Mouse (Mus musculus) midbrain, postnatal 0 days (tissue): ENCODE data around the gene Fam117b. TPM values are rescaled to one million over a fixed set of nuclear protein-coding genes. Genes with fewer than 3 reads are reported as not detected.

Source experiments
- ATAC-seq: fragments of 200-750 bp; cut with Nextera tagmentation; 2 replicates; pipeline ENCODE4 v1.8.0; 2017; ENCODE audit warnings: moderate number of reproducible peaks, mild to moderate bottlenecking, moderate TSS enrichment, moderate library complexity; ENCODE audit not compliant: low FRiP score
- DNase-seq: peaks from one replicate; pipeline ENCODE4 v3.0.0-alpha.2; 2015; ENCODE audit warnings: low spot score
- H3K27ac ChIP-seq: fragments of 300-500 bp; sonication (generic); 2 replicates; pipeline ENCODE4 v1.5.1; 2014; ENCODE audit warnings: low read depth, mild to moderate bottlenecking, low read length, mixed read lengths
- H3K27me3 ChIP-seq: fragments of 300-500 bp; sonication (generic); 2 replicates; pipeline ENCODE4 v1.6.1; 2014; ENCODE audit warnings: low read length, control low read depth, mixed read lengths; ENCODE audit not compliant: insufficient read depth
- H3K36me3 ChIP-seq: fragments of 300-500 bp; sonication (generic); 2 replicates; pipeline ENCODE4 v1.6.1; 2014; ENCODE audit warnings: low read length, control low read depth, mixed read lengths; ENCODE audit not compliant: insufficient read depth
- H3K4me1 ChIP-seq: fragments of 300-500 bp; sonication (generic); 2 replicates; pipeline ENCODE4 v1.6.1; 2014; ENCODE audit warnings: mild to moderate bottlenecking, control low read depth, antibody characterized with exemption, low read length, mixed read lengths; ENCODE audit not compliant: insufficient read depth
- H3K4me2 ChIP-seq: fragments of 300-500 bp; sonication (generic); 2 replicates; pipeline ENCODE4 v1.6.1; 2014; ENCODE audit warnings: low read depth, mild to moderate bottlenecking, low read length, mixed read lengths; ENCODE audit not compliant: poor library complexity, severe bottlenecking
- H3K4me3 ChIP-seq: fragments of 300-500 bp; sonication (generic); 2 replicates; pipeline ENCODE4 v1.5.1; 2014; ENCODE audit warnings: low read depth, mild to moderate bottlenecking, low read length, moderate library complexity
- H3K9ac ChIP-seq: fragments of 300-500 bp; sonication (generic); replicated peaks from 2 replicates; pipeline ENCODE4 v1.6.1; 2014; ENCODE audit warnings: mild to moderate bottlenecking, low read length, moderate library complexity, mixed read lengths; ENCODE audit not compliant: poor library complexity, severe bottlenecking
- H3K9me3 ChIP-seq: fragments of 300-500 bp; sonication (generic); 2 replicates; pipeline ENCODE4 v1.6.1; 2016; ENCODE audit warnings: low read length, control low read depth
- CTCF ChIP-seq: IDR thresholded peaks from 2 replicates; pipeline ENCODE4 v1.5.1; 2016; ENCODE audit warnings: antibody characterized with exemption, mild to moderate bottlenecking
- WGBS: fragments of 180-500 bp; shearing (Covaris S2); extraction: QIAGEN DNeasy Blood & Tissue Kit; methylation state at CpG from one replicate; pipeline ENCODE4 v1.1.7; 2014; 5-methylcytosine and 5-hydroxymethylcytosine counted together
- polyA plus RNA-seq: library from polyadenylated mRNA; unstranded; fragments of >200 nt; fragmentation: Nextera tagmentation; extraction: Ambion mirVana; gene quantifications from 2 replicates; pipeline ENCODE4 v1.2.1, GENCODE M21; 2015
- total RNA-seq: library from RNA; depleted of rRNA; stranded (reverse); fragments of >200 nt; gene quantifications from 2 replicates; pipeline ENCODE4 v1.2.3, GENCODE M21; 2014

The Fam117b gene
- total and polyA plus RNA-seq, 2 experiments from 2014 or later: 43.7 to 74.0 TPM

GRCm38 (mm10) chr1:59907700-59908099 lies 5.1 kb upstream of the Fam117b start:
- no peaks in the 10 kb centered on the region for H3K4me1 ChIP-seq
- no peaks in the 10 kb centered on the region for H3K9me3 ChIP-seq
- 33% methylated on average over 2 of the region's 2 CpGs for WGBS
- no peaks in the 10 kb centered on the region for H3K27me3 ChIP-seq
- ATAC-seq (no peak), DNase-seq (no peak)
- H3K9ac ChIP-seq: no peak overlapping the region
- no peaks in the 10 kb centered on the region for H3K36me3 ChIP-seq
- no peak for TF ChIP-seq CTCF
- no peak overlapping the region for H3K4me2 ChIP-seq
- no peak overlapping the region for H3K27ac ChIP-seq
- H3K4me3 ChIP-seq: no peak overlapping the region

GRCm38 (mm10) chr1:59910941-59911340 lies 1.9 kb upstream of the Fam117b start:
- ATAC-seq (no peak), DNase-seq (no peak)
- Histone ChIP-seq H3K27me3 (no peaks in the 10 kb centered on the region), H3K4me2 (no peak overlapping the region), H3K9me3 (no peaks in the 10 kb centered on the region), H3K4me1 (peaks cover 9% of the 10 kb centered on the region; the same call in 1 of the 2 replicates), H3K27ac (no peak overlapping the region), H3K9ac (no peak overlapping the region), H3K36me3 (no peaks in the 10 kb centered on the region), H3K4me3 (no peak overlapping the region)
- no peak for TF ChIP-seq CTCF
- WGBS: 84% methylated on average over 1 of the region's 1 CpGs

- Histone ChIP-seq H3K36me3 (no peaks in the 10 kb centered on the region), H3K4me2 (peak overlapping the region; percentile 67), H3K9me3 (no peaks in the 10 kb centered on the region), H3K9ac (peak overlapping the region; percentile 100), H3K27me3 (no peaks in the 10 kb centered on the region), H3K27ac (peak overlapping the region; percentile 100), H3K4me1 (peaks cover 12% of the 10 kb centered on the region; the same call in 1 of the 2 replicates), H3K4me3 (peak overlapping the region; percentile 98)
- TF ChIP-seq CTCF: no peak; the same call in 1 of the 2 replicates
- ATAC-seq: peak; percentile 86
- under 1% methylated on average over 72 of the region's 98 CpGs for WGBS
- peak; percentile 63 for DNase-seq
These were observed 526 bp downstream of the Fam117b start for GRCm38 (mm10) chr1:59913195-59913868.

- WGBS: 3% methylated on average over 12 of the region's 12 CpGs
- ATAC-seq: no peak
- H3K27me3 ChIP-seq: no peaks in the 10 kb centered on the region
- peak overlapping the region; percentile 100 for H3K27ac ChIP-seq
- H3K4me1 ChIP-seq: peaks cover 12% of the 10 kb centered on the region; the same call in 1 of the 2 replicates
- no peaks in the 10 kb centered on the region for H3K9me3 ChIP-seq
- H3K4me2 ChIP-seq: peak overlapping the region; percentile 67
- DNase-seq: peak; percentile 53
- H3K36me3 ChIP-seq: no peaks in the 10 kb centered on the region
- H3K9ac ChIP-seq: peak overlapping the region; percentile 100
- TF ChIP-seq CTCF: no peak
- H3K4me3 ChIP-seq: peak overlapping the region; percentile 98
These were observed 1.0 kb downstream of the Fam117b start for GRCm38 (mm10) chr1:59913869-59914225.

- H3K27ac ChIP-seq: no peak overlapping the region
- H3K9ac ChIP-seq: peak overlapping the region; percentile 100; the same call in 1 of the 2 replicates
- no peaks in the 10 kb centered on the region for H3K27me3 ChIP-seq
- peaks cover 12% of the 10 kb centered on the region; the same call in 1 of the 2 replicates for H3K4me1 ChIP-seq
- no peak for TF ChIP-seq CTCF
- peak overlapping the region; percentile 98; the same call in 1 of the 2 replicates for H3K4me3 ChIP-seq
- ATAC-seq: no peak
- H3K4me2 ChIP-seq: peak overlapping the region; percentile 67
- no peaks in the 10 kb centered on the region for H3K9me3 ChIP-seq
- H3K36me3 ChIP-seq: no peaks in the 10 kb centered on the region
- WGBS: 60% methylated on average over 3 of the region's 3 CpGs
- DNase-seq: no peak
These were observed 2.0 kb downstream of the Fam117b start for GRCm38 (mm10) chr1:59914799-59915198.

DNA sequence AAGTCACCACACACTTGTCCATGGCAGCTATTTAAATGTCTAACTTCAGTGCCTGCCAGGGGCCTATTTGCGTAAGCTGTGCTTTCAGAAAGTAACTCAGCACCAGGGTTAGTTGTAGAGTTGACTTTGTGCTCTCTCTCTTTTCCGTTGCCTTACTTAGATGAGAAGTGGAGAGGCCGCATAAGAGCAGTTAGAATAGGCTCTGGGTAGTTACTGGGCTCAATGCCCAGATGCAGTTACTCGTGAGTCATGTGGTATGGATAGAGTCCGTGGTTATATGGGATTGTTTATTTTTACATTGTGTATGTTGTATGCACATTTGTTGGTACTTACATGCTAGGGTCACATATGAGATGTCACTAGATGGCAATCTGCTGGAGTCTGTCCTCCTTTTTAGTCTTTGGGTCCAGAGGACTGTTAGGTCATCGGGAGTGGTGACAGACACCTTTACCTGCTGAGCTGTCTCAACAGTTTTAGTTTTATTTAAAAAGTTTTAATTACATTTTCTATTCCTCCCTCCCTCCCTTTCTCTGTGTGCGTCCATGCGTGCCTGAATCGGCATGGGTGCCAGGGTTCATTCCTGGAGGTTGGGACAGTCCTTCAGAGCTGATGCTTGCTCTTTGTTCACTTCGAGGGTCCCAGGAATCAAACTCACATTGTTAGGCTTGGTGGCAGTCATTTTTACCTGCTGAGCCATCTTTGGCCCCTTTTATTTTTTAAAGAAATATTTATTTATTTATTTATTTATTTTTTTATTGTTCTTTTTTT lies 3.2 kb downstream of the Fam117b start:
- Histone ChIP-seq H3K27ac (no peak overlapping the region), H3K9ac (no peak overlapping the region), H3K36me3 (no peaks in the 10 kb centered on the region), H3K4me2 (peak overlapping the region; percentile 67), H3K4me3 (no peak overlapping the region), H3K4me1 (peaks cover 12% of the 10 kb centered on the region; the same call in 1 of the 2 replicates), H3K9me3 (no peaks in the 10 kb centered on the region), H3K27me3 (no peaks in the 10 kb centered on the region)
- DNase-seq: peak; percentile 12
- ATAC-seq: no peak
- no peak for TF ChIP-seq CTCF
- 64% methylated on average over 10 of the region's 10 CpGs for WGBS
